Mouse (Mus musculus) CH12.LX (cell line): ENCODE results near the gene Ints2. TPM values are rescaled to one million over a fixed set of nuclear protein-coding genes. Genes with fewer than 3 reads are reported as not detected.
"Not testable (repeated sequence)": the region's sequence is repeated elsewhere in the genome, so short reads cannot be mapped to it uniquely, and the experiment has no call there.

ENCODE experiments used
- DNase-seq: peaks from one replicate; pipeline ENCODE4 v3.0.0-alpha.2; 2013; ENCODE audit errors: extremely low read depth
- H3K27ac ChIP-seq: 2 replicates; pipeline ENCODE4 v1.5.1; 2012; ENCODE audit warnings: low read depth, mild to moderate bottlenecking, control low read depth, moderate library complexity; ENCODE audit not compliant: insufficient read depth
- H3K27me3 ChIP-seq: replicated peaks from 2 replicates; pipeline ENCODE3; 2012; ENCODE audit warnings: inconsistent platforms
- H3K36me3 ChIP-seq, 2 experiments: replicated peaks in 1 of 2; 2 replicates each; pipeline versions ENCODE3 to v1.6.1; 2012; ENCODE audit warnings: inconsistent platforms in 1 of 2, low read length in 1 of 2, mild to moderate bottlenecking in 1 of 2, mixed read lengths in 1 of 2, moderate library complexity in 1 of 2; ENCODE audit not compliant: control insufficient read depth in 1 of 2, insufficient read depth in 1 of 2
- H3K4me1 ChIP-seq, 2 experiments: 2 replicates each; pipeline ENCODE4 v1.6.1; 2012; ENCODE audit warnings: inconsistent platforms in 1 of 2, moderate library complexity in 1 of 2; ENCODE audit not compliant: insufficient read depth in 2 of 2, control insufficient read depth in 1 of 2
- H3K4me2 ChIP-seq: 2 replicates; pipeline ENCODE4 v1.6.1; 2012; ENCODE audit warnings: low read depth, mild to moderate bottlenecking, control low read depth; ENCODE audit not compliant: poor library complexity, insufficient read depth, severe bottlenecking
- H3K4me3 ChIP-seq, 3 experiments: fragments of 150-350 bp in 1 of 3; sonication (generic) in 1 of 3; replicated peaks in 1 of 3; 2 replicates each; pipeline versions ENCODE3 to v1.5.1; 2011 to 2012; ENCODE audit warnings: low read depth in 2 of 3, low read length in 2 of 3, mild to moderate bottlenecking in 2 of 3, moderate library complexity in 2 of 3, control low read depth in 1 of 3, improper control_type of control experiment in 1 of 3, inconsistent platforms in 1 of 3, mixed read lengths in 1 of 3; ENCODE audit not compliant: poor library complexity in 1 of 3
- H3K79me2 ChIP-seq: replicated peaks from 2 replicates; pipeline ENCODE4 v1.6.1; 2012; ENCODE audit warnings: mild to moderate bottlenecking, moderate library complexity; ENCODE audit not compliant: control insufficient read depth, poor library complexity, insufficient read depth, severe bottlenecking; ENCODE audit errors: extremely low read depth
- H3K9ac ChIP-seq: 2 replicates; pipeline ENCODE4 v1.6.1; 2012; ENCODE audit warnings: low read depth, mild to moderate bottlenecking, control low read depth, moderate library complexity; ENCODE audit not compliant: insufficient read depth
- H3K9me3 ChIP-seq: replicated peaks from 2 replicates; pipeline ENCODE3; 2012; ENCODE audit warnings: low read length, inconsistent platforms, mixed read lengths
- BHLHE40 ChIP-seq: IDR thresholded peaks from 2 replicates; pipeline ENCODE4 v1.6.1; 2011; ENCODE audit warnings: mild to moderate bottlenecking, low read depth, low read length, improper control_type of control experiment
- CHD1 ChIP-seq: IDR thresholded peaks from 2 replicates; pipeline ENCODE4 v1.6.1; 2012; ENCODE audit warnings: low read depth, low read length, improper control_type of control experiment, inconsistent platforms
- CHD2 ChIP-seq: IDR thresholded peaks from 2 replicates; pipeline ENCODE4 v1.6.1; 2011; ENCODE audit warnings: low read length, improper control_type of control experiment
- CTCF ChIP-seq, 2 experiments: IDR thresholded peaks in 1 of 2; conservative IDR thresholded peaks in 1 of 2; 2 replicates each; pipeline ENCODE4 v1.5.1; 2011 to 2012; ENCODE audit warnings: low read depth in 2 of 2, low read length in 2 of 2, improper control_type of control experiment in 1 of 2, inconsistent platforms in 1 of 2, mild to moderate bottlenecking in 1 of 2, moderate library complexity in 1 of 2
- E2F4 ChIP-seq: IDR thresholded peaks from 2 replicates; pipeline ENCODE4 v1.6.1; 2011; ENCODE audit warnings: low read depth, low read length, improper control_type of control experiment; ENCODE audit not compliant: insufficient replicate concordance
- ELF1 ChIP-seq: IDR thresholded peaks from 2 replicates; pipeline ENCODE4 v1.6.1; 2014; ENCODE audit warnings: low read depth, mild to moderate bottlenecking, inconsistent platforms, low read length, improper control_type of control experiment
- ETS1 ChIP-seq: conservative IDR thresholded peaks from 2 replicates; pipeline ENCODE4 v1.6.1; 2012; ENCODE audit warnings: low read depth, mild to moderate bottlenecking, inconsistent platforms, low read length, improper control_type of control experiment, moderate library complexity
- IRF4 ChIP-seq: IDR thresholded peaks from 2 replicates; pipeline ENCODE4 v1.6.1; 2014; ENCODE audit warnings: low read depth, mild to moderate bottlenecking, inconsistent platforms, low read length, improper control_type of control experiment
- MAFK ChIP-seq: IDR thresholded peaks from 2 replicates; pipeline ENCODE4 v1.6.1; 2011; ENCODE audit warnings: low read length, improper control_type of control experiment; ENCODE audit not compliant: insufficient replicate concordance
- MAX ChIP-seq: IDR thresholded peaks from 2 replicates; pipeline ENCODE4 v1.6.1; 2011; ENCODE audit warnings: low read length, improper control_type of control experiment
- MAZ ChIP-seq: IDR thresholded peaks from 2 replicates; pipeline ENCODE4 v1.6.1; 2012; ENCODE audit warnings: low read depth, mild to moderate bottlenecking, inconsistent platforms, low read length, improper control_type of control experiment, moderate library complexity
- MEF2A ChIP-seq: IDR thresholded peaks from 2 replicates; pipeline ENCODE4 v1.6.1; 2014; ENCODE audit warnings: low read depth, mild to moderate bottlenecking, inconsistent platforms, low read length, improper control_type of control experiment, borderline replicate concordance
- MXI1 ChIP-seq: IDR thresholded peaks from 2 replicates; pipeline ENCODE4 v1.6.1; 2011; ENCODE audit warnings: mild to moderate bottlenecking, low read depth, low read length, improper control_type of control experiment
- MYC ChIP-seq: IDR thresholded peaks from 2 replicates; pipeline ENCODE4 v1.6.1; 2011; ENCODE audit warnings: low read depth, mild to moderate bottlenecking, improper control_type of control experiment, low read length
- NELFE ChIP-seq: IDR thresholded peaks from 2 replicates; pipeline ENCODE4 v1.6.1; 2011; ENCODE audit warnings: low read depth, low read length, improper control_type of control experiment
- NRF1 ChIP-seq: IDR thresholded peaks from 2 replicates; pipeline ENCODE4 v1.6.1; 2014; ENCODE audit warnings: low read depth, mild to moderate bottlenecking, inconsistent platforms, low read length, improper control_type of control experiment, moderate library complexity
- PAX5 ChIP-seq: IDR thresholded peaks from 2 replicates; pipeline ENCODE4 v1.6.1; 2012; ENCODE audit warnings: low read length, inconsistent platforms, mixed read lengths
- POLR2A ChIP-seq: IDR thresholded peaks from 2 replicates; pipeline ENCODE4 v1.6.1; 2011; ENCODE audit warnings: low read depth, mild to moderate bottlenecking, improper control_type of control experiment, low read length
- RAD21 ChIP-seq: IDR thresholded peaks from 2 replicates; pipeline ENCODE4 v1.6.1; 2011; ENCODE audit warnings: low read depth, mild to moderate bottlenecking, low read length, improper control_type of control experiment, moderate library complexity
- RCOR1 ChIP-seq: conservative IDR thresholded peaks from 2 replicates; pipeline ENCODE4 v1.6.1; 2012; ENCODE audit warnings: low read depth, mild to moderate bottlenecking, inconsistent platforms, low read length, improper control_type of control experiment
- SIN3A ChIP-seq: IDR thresholded peaks from 2 replicates; pipeline ENCODE4 v1.6.1; 2012; ENCODE audit warnings: low read length, improper control_type of control experiment, inconsistent platforms
- SMC3 ChIP-seq: IDR thresholded peaks from 2 replicates; pipeline ENCODE4 v1.6.1; 2011; ENCODE audit warnings: low read depth, low read length, improper control_type of control experiment
- TBP ChIP-seq: conservative IDR thresholded peaks from 2 replicates; pipeline ENCODE4 v1.6.1; 2011; ENCODE audit warnings: low read depth, low read length, improper control_type of control experiment
- TCF12 ChIP-seq: IDR thresholded peaks from 2 replicates; pipeline ENCODE4 v1.6.1; 2014; ENCODE audit warnings: low read depth, mild to moderate bottlenecking, inconsistent platforms, low read length, improper control_type of control experiment
- USF1 ChIP-seq: IDR thresholded peaks from 2 replicates; pipeline ENCODE4 v1.6.1; 2014; ENCODE audit warnings: low read depth, mild to moderate bottlenecking, inconsistent platforms, low read length, improper control_type of control experiment
- USF2 ChIP-seq: conservative IDR thresholded peaks from 2 replicates; pipeline ENCODE4 v1.6.1; 2011; ENCODE audit warnings: low read depth, low read length, improper control_type of control experiment
- ZC3H11A ChIP-seq: IDR thresholded peaks from 2 replicates; pipeline ENCODE4 v1.6.1; 2012; ENCODE audit warnings: low read depth, mild to moderate bottlenecking, inconsistent platforms, low read length, improper control_type of control experiment
- ZMIZ1 ChIP-seq: IDR thresholded peaks from 2 replicates; pipeline ENCODE4 v1.6.1; 2012; ENCODE audit warnings: low read depth, mild to moderate bottlenecking, inconsistent platforms, low read length, improper control_type of control experiment
- ZNF384 ChIP-seq: IDR thresholded peaks from 2 replicates; pipeline ENCODE4 v1.6.1; 2012; ENCODE audit warnings: low read depth, low read length, improper control_type of control experiment, inconsistent platforms
- dilution Hi-C: fragments of 300-500 bp; cut with MboI; formaldehyde crosslinking; loops from 2 replicates; pipeline ENCODE4 v1.14.3; 2020; ENCODE audit warnings: low sequenced_read_pairs; ENCODE audit not compliant: extremely low pct_unique_long_range_greater_than_20kb, extremely low pct_ligation_motif_present
- in situ Hi-C: fragments of 300-500 bp; cut with MboI; formaldehyde crosslinking; loops from 3 replicates; pipeline ENCODE4 v1.14.3; 2019; ENCODE audit warnings: low sequenced_read_pairs, low pct_ligation_motif_present, low pct_unique_long_range_greater_than_20kb, mixed read lengths
- polyA plus RNA-seq: library from polyadenylated mRNA; unstranded; fragments of >175 nt; gene quantifications from 2 replicates; pipeline ENCODE4 v1.2.1, GENCODE M21; 2012; ENCODE audit warnings: low read depth; ENCODE audit not compliant: insufficient read length
- total RNA-seq, 2 experiments: library from RNA; depleted of rRNA; stranded (reverse); fragments of 300-350 nt in 1 of 2; fragments of >200 nt in 1 of 2; gene quantifications; 2 replicates each; pipeline ENCODE4 v1.2.3; 2012 to 2014

Gene Ints2
- total and polyA plus RNA-seq, 3 experiments, result 54.8 to 86.3 (median 58.8) TPM

DNA sequence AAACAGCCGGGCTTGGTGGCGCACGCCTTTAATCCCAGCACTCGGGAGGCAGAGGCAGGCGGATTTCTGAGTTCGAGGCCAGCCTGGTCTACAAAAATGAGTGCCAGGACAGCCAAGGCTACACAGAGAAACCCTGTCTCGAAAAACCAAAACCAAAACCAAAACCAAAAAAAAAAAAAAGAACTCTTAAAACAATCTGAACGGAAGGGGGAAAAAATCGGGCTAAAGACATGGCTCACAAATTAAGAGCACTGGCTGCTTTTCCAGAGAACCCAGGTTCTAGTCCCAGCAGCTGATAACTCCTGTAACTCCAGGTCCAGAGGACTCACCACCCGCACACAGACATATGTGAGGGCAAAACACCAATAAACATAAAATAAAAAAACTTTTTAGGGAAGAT, 34.8 kb upstream of the Ints2 start:
- peak; percentile 45 for DNase-seq
- in situ Hi-C loops, H3K27me3 ChIP-seq, H3K9me3 ChIP-seq, H3K27ac ChIP-seq, H3K4me3 ChIP-seq, dilution Hi-C loops: not testable (repeated sequence)
- Histone ChIP-seq H3K79me2 (peaks cover 53% of the 10 kb centered on the region), H3K9ac (peak overlapping the region; percentile 1; the same call in 1 of the 2 replicates), H3K36me3 (peaks cover 33 to 71% of the 10 kb centered on the region in 2 experiments), H3K4me2 (peak overlapping the region; percentile 17), H3K4me1 (peaks cover 3 to 43% of the 10 kb centered on the region in 2 experiments; a peak in 3 of 4 replicates)
- TF ChIP-seq ZNF384, result peak; percentile 89

DNA sequence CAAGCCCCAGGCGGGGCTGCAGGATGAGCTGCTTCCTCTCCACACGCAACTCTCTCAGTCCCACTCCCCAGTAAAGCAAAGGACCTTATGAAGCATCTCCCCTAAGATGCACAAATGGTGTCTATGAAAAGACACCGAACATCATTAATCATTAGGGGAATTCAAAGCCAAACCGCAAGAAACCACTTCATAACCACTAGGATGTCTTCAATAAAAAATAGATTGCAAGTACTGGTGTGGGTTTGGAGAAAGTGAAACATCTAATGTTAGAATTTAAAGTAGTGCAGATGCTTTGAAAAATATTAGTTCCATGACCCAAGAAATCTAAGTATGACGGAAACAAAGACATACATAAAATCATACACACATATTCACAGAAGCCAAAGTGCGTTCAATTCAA, 34.3 kb upstream of the Ints2 start:
- dilution Hi-C loops, result no loop called here
- no peaks in the 10 kb centered on the region for H3K9me3 ChIP-seq
- peaks cover 49% of the 10 kb centered on the region for H3K79me2 ChIP-seq
- TF ChIP-seq SMC3 (no peak), TBP (no peak), ZC3H11A (no peak), MAZ (no peak), MEF2A (no peak), E2F4 (no peak), TCF12 (no peak), USF1 (no peak), CHD1 (no peak), MAFK (no peak), RAD21 (no peak), MYC (no peak), CHD2 (no peak)
- no peak overlapping the region for H3K4me3 ChIP-seq
- peaks cover 29 to 70% of the 10 kb centered on the region in 2 experiments for H3K36me3 ChIP-seq
- DNase-seq, result peak; percentile 13
- H3K4me2 ChIP-seq, result no peak overlapping the region
- H3K4me1 ChIP-seq, result peaks cover 3 to 38% of the 10 kb centered on the region in 2 experiments; a peak in 3 of 4 replicates
- no peak overlapping the region for H3K27ac ChIP-seq
- no peaks in the 10 kb centered on the region for H3K27me3 ChIP-seq
- H3K9ac ChIP-seq, result no peak overlapping the region
- in situ Hi-C loops, result no loop called here

DNA sequence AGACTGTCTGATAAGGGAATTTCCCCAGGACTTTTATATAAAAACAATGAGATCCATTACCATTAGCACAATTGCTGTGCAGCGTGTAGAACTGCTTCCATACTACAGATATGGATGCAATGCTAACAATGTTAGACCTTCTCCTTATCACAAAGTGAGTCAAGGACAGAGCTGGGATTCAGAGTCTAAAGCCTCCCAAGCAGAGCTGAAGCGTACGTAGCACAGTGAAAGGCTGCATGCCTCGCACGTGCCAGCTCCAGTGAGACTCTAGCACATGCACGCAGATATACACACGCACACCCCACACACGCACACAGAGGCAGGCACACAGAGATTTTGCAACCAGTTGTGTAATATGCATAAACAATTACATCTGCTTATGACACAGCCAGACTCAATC, 28.4 kb upstream of the Ints2 start:
- no peak for TF ChIP-seq MEF2A
- TF ChIP-seq RAD21, result no peak
- no peak for TF ChIP-seq USF1
- TF ChIP-seq NRF1, result no peak
- TF ChIP-seq BHLHE40, result no peak
- no peak for TF ChIP-seq ELF1
- TF ChIP-seq TBP, result no peak
- no peak for TF ChIP-seq RCOR1
- TF ChIP-seq NELFE, result no peak
- no peak for TF ChIP-seq PAX5
- TF ChIP-seq MXI1, result no peak
- TF ChIP-seq CHD1, result no peak
- TF ChIP-seq USF2, result no peak
- no peak for TF ChIP-seq CTCF (conservative IDR thresholded peaks at IDR 0.05 in 1 of 2, IDR thresholded peaks at IDR 0.05 in 1 of 2; ENCODE audit: low read depth in 2 of 2, low read length in 2 of 2)
- TF ChIP-seq SIN3A, result no peak
- no peak for TF ChIP-seq ZMIZ1
- TF ChIP-seq ETS1, result no peak
- TF ChIP-seq POLR2A, result no peak
- no peak for TF ChIP-seq MAX
- no peak for TF ChIP-seq IRF4
- Histone ChIP-seq H3K27ac (no peak overlapping the region; the same call in 1 of the 2 replicates), H3K27me3 (no peaks in the 10 kb centered on the region), H3K9ac (no peak overlapping the region), H3K36me3 (peaks cover 55 to 93% of the 10 kb centered on the region in 2 experiments), H3K4me2 (no peak overlapping the region), H3K4me3 (no peak overlapping the region), H3K4me1 (no peaks in the 10 kb centered on the region), H3K79me2 (peaks cover 10% of the 10 kb centered on the region), H3K9me3 (no peaks in the 10 kb centered on the region)
- dilution Hi-C loops (no loop called here), in situ Hi-C loops (no loop called here)
- no peak for DNase-seq
